Mouse (Mus musculus) limb, embryonic 12.5 days (tissue): ENCODE measurements around the gene Chmp1a. TPM values are rescaled to one million over a fixed set of nuclear protein-coding genes. Genes with fewer than 3 reads are reported as not detected.
"Not testable (repeated sequence)": the region's sequence is repeated elsewhere in the genome, so short reads cannot be mapped to it uniquely, and the experiment has no call there.

Experiments
- ATAC-seq: fragments of 200-750 bp; cut with Nextera tagmentation; 2 replicates; pipeline ENCODE4 v1.8.0; 2017; ENCODE audit warnings: low read depth, moderate TSS enrichment; ENCODE audit not compliant: insufficient number of reproducible peaks, insufficient read depth, low FRiP score, low TSS enrichment
- H3K27ac ChIP-seq: fragments of 300-500 bp; sonication (generic); 2 replicates; pipeline ENCODE4 v1.5.1; 2016; ENCODE audit warnings: mild to moderate bottlenecking, moderate library complexity
- H3K27me3 ChIP-seq: fragments of 300-500 bp; sonication (generic); 2 replicates; pipeline ENCODE4 v1.6.1; 2016; ENCODE audit warnings: mild to moderate bottlenecking, moderate library complexity
- H3K36me3 ChIP-seq: fragments of 300-500 bp; sonication (generic); 2 replicates; pipeline ENCODE4 v1.6.1; 2016; ENCODE audit warnings: mild to moderate bottlenecking, moderate library complexity
- H3K4me1 ChIP-seq: fragments of 300-500 bp; sonication (generic); replicated peaks from 2 replicates; pipeline ENCODE4 v1.6.1; 2016
- H3K4me2 ChIP-seq: fragments of 300-500 bp; sonication (generic); 2 replicates; pipeline ENCODE4 v1.6.1; 2016; ENCODE audit warnings: mild to moderate bottlenecking, moderate library complexity
- H3K4me3 ChIP-seq: fragments of 300-500 bp; sonication (generic); replicated peaks from 2 replicates; pipeline ENCODE4 v1.5.1; 2016; ENCODE audit warnings: mild to moderate bottlenecking
- H3K9ac ChIP-seq: fragments of 300-500 bp; sonication (generic); replicated peaks from 2 replicates; pipeline ENCODE4 v1.6.1; 2016; ENCODE audit warnings: mild to moderate bottlenecking, moderate library complexity
- H3K9me3 ChIP-seq: fragments of 300-500 bp; sonication (generic); 2 replicates; pipeline ENCODE4 v1.6.1; 2016; ENCODE audit warnings: mild to moderate bottlenecking, moderate library complexity
- WGBS: fragments of 180-500 bp; shearing (Covaris S2); methylation state at CpG from one replicate; pipeline ENCODE4 v1.1.7; 2016; 5-methylcytosine and 5-hydroxymethylcytosine counted together
- polyA plus RNA-seq: library from polyadenylated mRNA; unstranded; fragments of >200 nt; fragmentation: Nextera tagmentation; extraction: Ambion mirVana; gene quantifications from 2 replicates; pipeline ENCODE4 v1.2.1, GENCODE M21; 2016

Chmp1a gene
- polyA plus RNA-seq, 1 experiment from 2014 or later = 140 TPM

DNA sequence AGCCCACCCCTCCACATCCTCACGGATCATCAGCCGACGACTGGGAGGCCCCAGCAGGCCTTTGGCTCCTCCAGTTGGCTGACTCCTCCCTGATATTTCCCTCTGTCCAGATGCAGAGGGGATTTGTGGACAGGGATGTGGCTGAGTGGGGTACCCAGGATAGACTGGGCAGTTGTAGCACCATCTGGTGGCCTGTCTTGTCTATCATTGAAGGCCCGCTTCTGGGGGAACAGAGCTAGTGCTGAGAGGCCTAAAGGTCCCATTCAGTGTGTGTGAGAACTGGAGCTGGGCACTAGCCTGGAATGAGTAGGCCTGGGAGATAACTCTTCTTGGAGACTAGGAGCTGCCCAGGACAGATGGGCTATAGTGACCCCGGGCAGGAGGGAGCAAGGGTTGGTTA is 19.2 kb upstream of the Chmp1a start:
- Histone ChIP-seq H3K27ac (no peak overlapping the region), H3K4me3 (no peak overlapping the region), H3K27me3 (peaks cover 48% of the 10 kb centered on the region), H3K4me1 (peaks cover 7% of the 10 kb centered on the region), H3K9ac (no peak overlapping the region), H3K9me3 (no peaks in the 10 kb centered on the region), H3K36me3 (peaks cover 32% of the 10 kb centered on the region), H3K4me2 (no peak overlapping the region)
- 53% methylated on average over 5 of the region's 5 CpGs for WGBS
- ATAC-seq = no peak

DNA sequence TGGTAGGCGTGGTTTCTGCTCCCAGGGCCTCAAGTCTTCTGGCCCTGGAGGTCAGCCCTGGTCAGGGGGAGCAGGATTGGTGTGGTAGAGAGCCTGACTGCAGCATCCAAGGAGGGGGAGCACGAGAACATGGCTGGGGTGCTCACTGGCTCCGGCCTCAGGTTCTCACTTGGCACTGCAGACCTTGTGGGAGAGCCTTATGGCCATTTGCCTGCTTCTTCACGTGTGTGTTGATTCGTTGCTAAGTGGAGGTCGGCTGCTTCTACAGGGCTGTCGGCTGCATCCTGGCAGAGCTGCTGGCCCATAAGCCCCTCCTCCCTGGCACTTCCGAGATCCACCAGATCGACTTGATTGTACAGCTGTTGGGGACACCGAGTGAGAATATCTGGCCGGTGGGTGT is 17.8 kb upstream of the Chmp1a start:
- H3K4me3 ChIP-seq, H3K9me3 ChIP-seq, H3K9ac ChIP-seq, H3K27ac ChIP-seq, H3K4me1 ChIP-seq, H3K4me2 ChIP-seq, ATAC-seq: not testable (repeated sequence)
- 85% methylated on average over 11 of the region's 11 CpGs for WGBS
- H3K27me3 ChIP-seq = peaks cover 34% of the 10 kb centered on the region
- H3K36me3 ChIP-seq = peaks cover 32% of the 10 kb centered on the region

DNA sequence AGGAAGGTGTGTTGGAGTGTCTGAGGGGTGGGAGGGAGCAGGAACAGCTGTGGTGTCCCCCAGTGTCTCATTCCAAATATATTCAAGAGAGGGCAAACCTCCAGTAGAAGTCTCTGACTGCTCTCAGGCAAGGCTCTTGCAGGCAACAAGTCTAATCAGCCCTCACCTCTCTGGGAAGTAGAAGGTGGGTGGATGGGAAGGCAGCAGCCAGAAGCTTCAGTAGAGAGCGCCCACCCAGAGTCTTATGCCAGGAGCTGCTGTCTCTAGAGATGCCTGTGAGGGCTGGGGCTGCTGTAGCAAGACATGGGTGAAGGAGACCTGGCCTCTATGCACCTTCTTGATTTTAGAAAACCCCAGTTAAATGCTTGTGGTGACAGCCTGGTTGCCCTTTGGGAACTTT is 15.9 kb upstream of the Chmp1a start:
- Histone ChIP-seq H3K4me1 (peaks cover 13% of the 10 kb centered on the region), H3K9ac (no peak overlapping the region), H3K36me3 (peaks cover 32% of the 10 kb centered on the region), H3K9me3 (no peaks in the 10 kb centered on the region), H3K4me3 (no peak overlapping the region), H3K27me3 (peaks cover 15% of the 10 kb centered on the region), H3K27ac (no peak overlapping the region), H3K4me2 (no peak overlapping the region)
- ATAC-seq = no peak
- 100% methylated on average over 1 of the region's 1 CpGs for WGBS

DNA sequence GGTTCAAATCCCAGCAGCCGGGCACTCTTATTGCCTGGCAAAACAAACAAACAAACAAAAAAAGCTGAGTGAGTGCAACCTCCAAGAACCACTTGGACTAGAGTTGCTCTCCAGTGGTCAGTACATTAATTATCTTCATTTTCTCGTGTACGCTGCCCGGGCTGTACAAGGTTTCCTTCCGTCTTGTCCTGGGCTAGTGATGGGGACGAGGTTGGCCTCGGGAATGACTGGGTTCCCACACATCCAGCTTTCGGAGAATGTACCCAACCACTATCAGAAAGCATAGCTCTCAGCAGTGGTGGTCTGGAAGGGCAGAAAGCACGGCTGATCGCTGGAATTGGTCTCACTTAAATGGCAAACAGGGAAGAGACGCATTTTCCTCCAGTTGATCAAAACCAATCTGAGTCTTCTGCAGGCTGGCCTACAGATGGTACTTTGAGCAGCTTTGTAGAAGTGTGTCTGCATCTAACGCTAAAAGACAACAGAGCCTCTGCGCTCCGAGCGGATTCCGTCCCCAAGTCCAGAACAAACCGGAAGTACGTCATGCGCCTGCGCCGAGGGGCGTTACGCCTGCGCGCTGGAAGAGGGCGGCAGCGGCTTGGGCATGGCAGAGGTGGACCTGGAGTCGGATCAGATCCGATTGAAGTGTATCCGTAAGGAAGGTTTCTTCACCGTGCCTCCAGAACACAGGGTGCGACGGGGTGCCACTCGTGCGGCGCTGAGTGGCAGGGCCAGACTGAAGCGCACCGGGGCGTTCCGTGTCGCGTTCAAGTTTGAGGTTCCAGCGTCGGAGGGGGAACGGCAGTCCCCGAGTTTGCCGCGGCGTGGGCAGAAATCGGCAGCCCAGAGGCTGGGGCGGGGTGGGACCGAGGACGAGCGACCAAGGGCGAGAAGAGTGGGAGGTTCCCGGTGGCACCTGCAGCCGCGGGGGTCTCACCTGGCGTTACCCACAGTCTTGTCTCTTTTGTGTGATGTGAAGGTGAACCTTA is 12.0 kb upstream of the Chmp1a start, which contains the start of gene Cdk10:
TSS of gene Cdk10 (plus strand) at position 565 of the 989 bp plus-strand sequence.
- 3% methylated on average over 59 of the region's 59 CpGs for WGBS
- ATAC-seq = peak; percentile 52
- Histone ChIP-seq H3K27ac (peak within 1 kb of the TSS; percentile 85), H3K4me2 (peak within 1 kb of the TSS; percentile 92), H3K9me3 (no peaks in the 10 kb centered on the region), H3K4me3 (peak within 1 kb of the TSS; percentile 82), H3K9ac (peak within 1 kb of the TSS; percentile 83), H3K36me3 (peaks cover 28% of the 10 kb centered on the region), H3K4me1 (peaks cover 13% of the 10 kb centered on the region), H3K27me3 (no peaks in the 10 kb centered on the region)

DNA sequence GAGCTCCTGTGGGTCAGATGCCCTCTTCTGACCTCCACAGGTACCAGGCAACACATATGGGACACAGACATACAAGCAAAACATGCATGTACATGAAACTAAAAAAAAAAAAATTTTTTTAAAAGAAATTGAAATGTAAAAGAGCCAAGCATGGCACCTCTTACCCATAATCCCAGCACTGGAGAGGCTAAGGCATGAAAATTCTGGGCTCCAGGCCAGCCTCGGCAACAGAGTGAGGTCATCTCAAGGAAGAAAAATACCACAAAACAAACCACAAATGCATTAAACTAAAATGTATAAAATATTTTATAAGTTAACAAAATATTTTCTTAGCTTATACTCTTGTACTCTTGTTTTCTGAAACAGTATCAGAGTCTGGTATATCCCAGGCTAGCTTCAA is 8.4 kb upstream of the Chmp1a start:
- peaks cover 13% of the 10 kb centered on the region for H3K4me1 ChIP-seq
- H3K27me3 ChIP-seq = no peaks in the 10 kb centered on the region
- no peak overlapping the region for H3K27ac ChIP-seq
- no peak for ATAC-seq
- H3K36me3 ChIP-seq = no peaks in the 10 kb centered on the region
- H3K4me3 ChIP-seq = no peak overlapping the region
- no peaks in the 10 kb centered on the region for H3K9me3 ChIP-seq
- H3K4me2 ChIP-seq = no peak overlapping the region
- WGBS = 86% methylated on average over 1 of the region's 1 CpGs
- no peak overlapping the region for H3K9ac ChIP-seq

DNA sequence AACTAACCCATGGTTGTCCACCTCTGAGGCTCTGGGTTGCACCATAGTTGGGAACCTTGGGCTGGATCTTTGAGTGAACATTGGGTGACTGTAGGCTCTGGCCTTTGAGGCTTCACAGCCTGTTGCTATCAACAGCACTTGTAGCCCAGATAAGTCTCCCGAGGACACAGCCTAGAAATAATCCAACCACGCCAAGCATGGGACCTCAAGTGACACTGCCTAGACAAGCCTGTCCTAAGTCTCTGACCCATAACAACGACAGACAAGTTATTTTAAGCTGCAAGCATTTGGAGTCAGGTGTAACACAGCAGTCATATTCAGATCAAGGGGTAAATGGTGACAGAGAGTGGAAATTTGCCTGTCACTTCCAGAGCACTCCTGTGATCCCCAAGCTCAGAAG is 2.9 kb upstream of the Chmp1a start:
- no peak overlapping the region for H3K4me2 ChIP-seq
- H3K27ac ChIP-seq = no peak overlapping the region
- ATAC-seq = no peak
- peaks cover 3% of the 10 kb centered on the region; the same call in 1 of the 2 replicates for H3K36me3 ChIP-seq
- H3K9ac ChIP-seq = no peak overlapping the region
- WGBS = 80% methylated on average over 3 of the region's 3 CpGs
- H3K9me3 ChIP-seq = no peaks in the 10 kb centered on the region
- peaks cover 17% of the 10 kb centered on the region for H3K4me1 ChIP-seq
- H3K27me3 ChIP-seq = no peaks in the 10 kb centered on the region
- H3K4me3 ChIP-seq = no peak overlapping the region

DNA sequence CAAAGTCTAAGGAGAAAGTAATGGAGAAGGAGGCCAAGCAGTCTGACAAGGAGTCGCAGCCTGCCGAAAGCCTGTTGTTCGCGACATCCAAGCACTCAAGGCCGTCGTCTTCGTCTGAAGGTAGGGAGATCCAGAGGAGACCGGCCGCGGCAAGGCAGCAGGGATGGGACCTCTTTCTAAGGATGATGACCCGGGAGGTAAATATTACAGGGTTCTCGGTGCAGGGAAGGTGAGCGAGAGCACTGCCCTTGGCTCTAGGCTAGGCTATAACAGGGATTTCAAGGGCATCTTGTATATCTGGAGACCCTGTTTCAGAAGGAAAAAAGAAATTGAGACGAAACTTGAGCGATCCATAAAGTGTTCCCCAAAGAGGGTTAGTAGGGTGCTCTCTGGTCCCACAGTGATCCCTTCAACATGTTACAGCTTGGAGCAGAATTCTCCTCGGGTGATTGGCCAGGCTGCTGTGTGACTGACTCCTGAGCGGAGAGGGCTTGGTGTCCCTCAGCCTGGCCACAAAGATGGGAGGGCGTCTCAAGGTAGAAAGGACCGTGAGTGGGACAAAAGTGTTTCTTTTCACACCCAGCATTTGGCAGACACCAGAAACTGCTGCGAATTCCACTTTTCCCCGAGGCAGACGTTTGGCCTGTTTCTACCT is 682 bp upstream of the Chmp1a start:
- Histone ChIP-seq H3K36me3 (peaks cover 25% of the 10 kb centered on the region), H3K4me2 (peak overlapping the region; percentile 90), H3K4me3 (peak overlapping the region; percentile 98), H3K27ac (peak overlapping the region; percentile 53), H3K9ac (peak overlapping the region; percentile 65), H3K9me3 (no peaks in the 10 kb centered on the region), H3K4me1 (peaks cover 17% of the 10 kb centered on the region), H3K27me3 (no peaks in the 10 kb centered on the region)
- 13% methylated on average over 22 of the region's 22 CpGs for WGBS
- ATAC-seq = no peak; the same call in none of the 2 replicates

DNA sequence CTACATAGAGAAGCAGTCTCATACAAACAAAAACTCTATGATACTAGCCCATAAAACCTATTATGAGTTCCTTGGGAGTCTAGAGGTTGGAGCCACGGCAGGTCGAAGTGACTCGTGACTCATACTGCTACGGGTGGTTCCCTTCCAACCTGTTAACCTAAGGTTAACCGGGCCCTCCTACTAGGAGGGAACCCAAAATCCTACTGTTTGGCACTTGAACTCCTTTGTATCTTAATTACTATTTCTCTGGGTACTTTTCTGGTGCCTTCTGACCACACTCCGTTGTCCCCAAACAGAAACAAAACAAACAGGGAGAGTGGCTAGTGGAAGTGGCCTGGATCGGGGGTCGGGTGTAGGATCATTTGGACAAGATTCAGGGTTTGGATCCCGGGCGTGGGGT is 687 bp downstream of the Chmp1a start:
- ATAC-seq = no peak
- Histone ChIP-seq H3K27ac (no peak overlapping the region), H3K9me3 (no peaks in the 10 kb centered on the region)

DNA sequence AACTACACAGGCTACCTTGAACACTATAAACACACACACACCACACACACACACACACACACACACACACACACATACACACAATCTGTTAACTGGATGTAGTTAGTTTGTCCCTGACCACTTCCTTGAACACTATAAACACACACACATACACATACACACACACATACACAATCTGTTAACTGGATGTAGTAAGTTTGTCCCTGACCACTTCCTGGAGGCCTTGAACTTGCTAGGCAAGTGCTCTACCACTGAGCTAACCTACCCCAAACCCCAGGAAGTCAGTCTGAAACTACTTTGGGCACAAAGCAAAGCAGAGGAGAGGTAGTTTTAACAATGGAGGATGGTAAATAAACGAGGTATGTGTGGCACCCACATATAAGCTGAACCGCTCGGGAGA is 9.0 kb downstream of the Chmp1a start:
- H3K4me2 ChIP-seq = no peak overlapping the region
- H3K36me3 ChIP-seq = peaks cover 48% of the 10 kb centered on the region
- no peak overlapping the region for H3K4me3 ChIP-seq
- no peak overlapping the region for H3K27ac ChIP-seq
- H3K27me3 ChIP-seq = no peaks in the 10 kb centered on the region
- no peak overlapping the region for H3K9ac ChIP-seq
- no peaks in the 10 kb centered on the region for H3K9me3 ChIP-seq
- 87% methylated on average over 3 of the region's 3 CpGs for WGBS
- no peak for ATAC-seq
- no peaks in the 10 kb centered on the region for H3K4me1 ChIP-seq

More for the DNA sequence above, 687 bp downstream of the Chmp1a start:
- peak overlapping the region; percentile 92 for H3K9ac ChIP-seq
- H3K27me3 ChIP-seq = no peaks in the 10 kb centered on the region
- peaks cover 17% of the 10 kb centered on the region for H3K4me1 ChIP-seq
- WGBS = 48% methylated on average over 10 of the region's 10 CpGs
- H3K36me3 ChIP-seq = peaks cover 38% of the 10 kb centered on the region
- peak overlapping the region; percentile 98 for H3K4me3 ChIP-seq
- H3K4me2 ChIP-seq = peak overlapping the region; percentile 90

DNA sequence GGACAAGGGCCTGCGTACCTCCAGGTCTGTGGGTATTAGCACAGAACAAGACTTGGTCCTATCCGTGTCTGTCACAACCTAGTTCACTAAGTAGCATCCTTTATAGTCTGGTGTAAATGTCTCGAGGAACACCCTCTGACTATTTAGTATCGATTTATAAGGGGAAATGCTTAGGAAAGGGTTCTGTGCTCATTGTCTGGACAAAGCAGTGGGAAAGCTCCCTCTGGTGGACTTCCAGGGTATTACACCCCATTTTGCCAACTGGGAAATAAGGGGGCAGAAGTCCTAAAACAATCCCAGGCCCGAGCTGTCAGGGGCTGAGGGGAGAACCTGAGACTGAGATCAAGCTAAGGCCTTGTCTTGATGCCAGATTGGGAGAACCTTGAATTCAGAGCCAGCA is 10.3 kb downstream of the Chmp1a start:
- H3K9ac ChIP-seq = no peak overlapping the region
- no peak overlapping the region for H3K4me3 ChIP-seq
- no peak overlapping the region for H3K4me2 ChIP-seq
- WGBS = 28% methylated on average over 5 of the region's 5 CpGs
- H3K27me3 ChIP-seq = no peaks in the 10 kb centered on the region
- peaks cover 35% of the 10 kb centered on the region for H3K36me3 ChIP-seq
- no peak for ATAC-seq
- no peak overlapping the region for H3K27ac ChIP-seq
- H3K4me1 ChIP-seq = no peaks in the 10 kb centered on the region
- H3K9me3 ChIP-seq = no peaks in the 10 kb centered on the region

DNA sequence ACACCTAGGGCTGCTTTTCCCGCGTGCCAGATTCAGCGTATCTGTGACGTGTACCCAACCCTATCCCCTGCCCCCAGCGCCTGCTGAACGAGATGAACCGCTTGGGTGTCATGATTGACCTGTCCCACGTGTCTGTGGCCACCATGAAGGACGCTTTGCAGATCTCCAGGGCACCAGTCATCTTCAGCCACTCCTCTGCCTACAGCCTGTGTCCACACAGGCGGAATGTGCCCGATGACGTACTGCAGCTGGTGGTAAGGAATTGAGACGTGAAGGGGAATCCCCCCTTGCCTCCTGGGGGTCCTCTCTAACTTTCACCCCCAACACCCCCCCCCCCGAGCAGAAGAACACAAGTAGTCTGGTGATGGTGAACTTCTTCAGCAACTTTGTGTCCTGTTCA is 12.7 kb downstream of the Chmp1a start:
- no peaks in the 10 kb centered on the region for H3K27me3 ChIP-seq
- ATAC-seq = no peak
- H3K36me3 ChIP-seq = peaks cover 15% of the 10 kb centered on the region

More for the DNA sequence above, 12.7 kb downstream of the Chmp1a start:
- 69% methylated on average over 14 of the region's 14 CpGs for WGBS
- Histone ChIP-seq H3K9ac (no peak overlapping the region), H3K9me3 (no peaks in the 10 kb centered on the region), H3K4me3 (no peak overlapping the region), H3K4me2 (no peak overlapping the region), H3K27ac (no peak overlapping the region), H3K4me1 (no peaks in the 10 kb centered on the region)
